Mouse (Mus musculus): ENCODE measurements around the gene Bend3.

Gene Bend3

GRCm38 (mm10) chr10:43478751-43479435 lies at the start of gene Bend3:
TSS of gene Bend3 (plus strand) at chr10:43478831.
- in situ Hi-C loops (cut with MboI, MseI), result no loop called here

DNA sequence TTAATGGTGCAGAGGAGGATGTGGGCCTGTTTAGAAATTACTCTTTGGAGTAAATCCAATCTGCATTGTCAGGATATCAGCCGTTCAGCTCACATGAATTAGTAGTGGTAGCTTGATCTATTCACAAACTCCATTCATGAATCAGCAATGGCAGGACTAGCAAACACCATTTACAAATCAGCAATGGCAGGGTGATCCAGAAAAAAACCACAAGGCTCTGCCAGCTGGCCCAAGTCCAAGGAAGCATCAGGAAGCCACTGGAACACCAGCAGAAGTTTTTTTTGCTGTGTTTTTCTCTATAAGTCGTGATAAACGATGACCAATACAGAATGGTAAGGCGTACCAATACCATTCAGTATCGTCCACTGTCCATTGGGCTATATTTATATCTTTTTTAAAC lies 48.0 kb upstream of the Bend3 start:
- in situ Hi-C loops (cut with MboI, MseI), result no loop called here

- in situ Hi-C loops (cut with MboI, MseI), result no loop called here
Observed at GRCm38 (mm10) chr10:43434326-43434725, 44.3 kb upstream of the Bend3 start.

- in situ Hi-C loops (cut with MboI, MseI), result no loop called here
Observed at GRCm38 (mm10) chr10:43435757-43436156, 42.9 kb upstream of the Bend3 start.

DNA sequence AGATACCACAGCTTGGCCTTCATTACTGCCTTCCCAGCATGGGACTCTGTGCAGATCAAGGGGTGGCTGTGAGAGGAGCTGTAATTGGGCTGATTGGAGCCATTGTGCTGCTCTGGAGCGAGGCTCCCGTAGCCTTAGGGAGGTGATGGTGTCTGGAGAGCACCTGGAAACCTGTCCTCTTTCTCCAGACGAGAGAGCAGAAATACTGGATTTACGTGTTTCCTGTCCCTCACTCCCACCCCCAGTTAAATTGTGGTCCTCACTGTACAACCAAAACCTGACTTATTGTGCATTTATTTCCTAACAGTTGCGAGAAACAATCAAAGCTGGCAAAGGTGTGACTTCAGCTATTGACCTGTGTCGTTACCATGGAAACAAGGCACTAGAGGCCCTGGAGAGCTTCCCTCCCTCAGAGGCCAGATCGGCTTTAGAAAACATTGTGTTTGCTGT lies 39.1 kb upstream of the Bend3 start:
- in situ Hi-C loops (cut with MboI, MseI), result no loop called here

DNA sequence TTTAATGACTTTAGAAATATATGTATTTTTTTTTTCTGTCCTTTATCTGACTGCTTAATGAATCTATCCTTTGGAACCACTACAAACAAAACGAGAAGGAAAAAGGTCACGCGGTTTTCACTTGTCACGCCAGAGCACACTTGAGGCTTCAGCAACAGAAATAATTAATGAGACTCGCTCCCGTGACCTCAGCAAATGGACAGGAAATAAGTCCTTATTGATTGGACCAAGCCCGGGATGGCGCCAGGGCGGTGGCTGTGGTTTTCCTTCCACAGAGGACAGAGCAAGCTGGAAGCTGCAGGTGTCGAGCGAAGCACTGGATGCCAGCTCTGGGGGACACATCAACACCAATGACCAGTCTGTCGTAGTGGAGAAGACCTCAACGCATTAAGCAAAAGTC lies 38.6 kb upstream of the Bend3 start:
- in situ Hi-C loops (cut with MboI, MseI), result no loop called here

DNA sequence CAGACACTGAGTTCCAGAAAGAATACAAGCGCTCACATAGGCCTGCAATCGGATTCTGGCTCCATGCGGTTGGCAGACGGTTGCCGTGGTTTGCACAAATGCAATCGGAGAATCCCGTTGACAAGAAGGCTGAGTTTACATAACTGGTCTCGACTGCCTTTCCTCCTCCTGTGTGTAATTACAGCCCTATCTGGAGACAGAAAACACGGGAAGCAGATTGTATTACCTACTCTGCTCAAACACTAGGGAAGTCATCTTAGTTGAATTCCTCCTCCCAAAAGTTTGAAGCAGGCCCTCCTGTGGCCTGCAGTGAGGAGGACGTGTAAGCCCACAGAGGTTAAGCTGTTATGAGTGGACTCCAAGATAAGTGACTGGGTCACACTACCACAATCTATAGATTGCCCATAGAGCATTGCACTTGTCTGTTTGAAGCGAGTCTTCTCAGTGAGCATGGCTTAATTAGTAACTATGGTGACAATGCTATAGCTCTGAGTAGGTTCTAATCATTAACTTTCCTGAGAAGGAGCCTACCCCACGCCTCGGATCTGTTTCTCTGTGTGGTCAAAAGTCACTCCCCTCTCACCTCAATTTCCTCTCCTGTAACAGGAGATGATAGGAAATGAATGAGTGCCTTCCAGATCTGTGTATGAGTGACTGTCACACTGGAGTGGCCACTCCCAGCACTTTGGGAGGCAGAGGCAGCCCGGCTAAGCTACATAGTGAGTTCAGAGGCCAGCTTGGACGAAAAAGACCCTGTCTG lies 37.5 kb upstream of the Bend3 start:
- in situ Hi-C loops (cut with MboI, MseI), result no loop called here

DNA sequence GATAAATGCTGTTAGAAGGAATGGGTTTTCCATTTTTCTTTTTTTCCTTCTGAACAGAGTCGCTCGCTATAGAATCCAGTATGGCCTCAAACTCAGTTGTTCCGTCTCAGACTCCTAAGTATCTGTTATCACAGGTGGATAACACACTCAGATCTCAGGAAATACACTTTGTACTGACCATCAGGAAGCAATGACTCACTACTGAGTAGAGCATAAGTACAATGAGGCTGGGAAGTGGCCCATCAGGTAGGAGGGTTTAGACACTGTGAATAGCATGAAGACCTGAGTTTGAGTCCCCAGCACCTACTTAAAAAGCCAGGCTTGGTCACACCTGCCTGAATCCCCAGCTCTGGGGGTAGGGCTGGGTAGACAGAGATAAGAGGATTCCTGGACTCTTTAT lies 30.0 kb upstream of the Bend3 start:
- in situ Hi-C loops (cut with MboI, MseI), result no loop called here

- in situ Hi-C loops (cut with MboI, MseI), result no loop called here
Observed at GRCm38 (mm10) chr10:43451848-43452662, 26.6 kb upstream of the Bend3 start.

DNA sequence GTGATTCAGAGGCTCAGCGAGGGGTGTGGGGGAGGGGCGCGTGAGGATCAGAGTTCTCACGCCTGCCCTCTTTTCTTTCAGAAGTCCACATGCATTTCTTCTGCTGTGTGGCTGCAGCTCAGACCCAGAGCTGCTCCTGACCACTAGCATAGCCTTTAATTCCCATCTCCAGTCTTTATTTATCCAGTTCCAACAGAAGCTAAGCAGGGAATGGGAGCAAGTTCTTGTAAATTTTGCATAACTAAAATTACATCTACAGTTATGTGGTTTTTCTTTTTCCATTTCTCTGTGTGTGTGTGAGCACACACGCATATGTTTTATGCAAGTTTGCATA lies 26.0 kb upstream of the Bend3 start:
- in situ Hi-C loops (cut with MboI, MseI), result no loop called here

DNA sequence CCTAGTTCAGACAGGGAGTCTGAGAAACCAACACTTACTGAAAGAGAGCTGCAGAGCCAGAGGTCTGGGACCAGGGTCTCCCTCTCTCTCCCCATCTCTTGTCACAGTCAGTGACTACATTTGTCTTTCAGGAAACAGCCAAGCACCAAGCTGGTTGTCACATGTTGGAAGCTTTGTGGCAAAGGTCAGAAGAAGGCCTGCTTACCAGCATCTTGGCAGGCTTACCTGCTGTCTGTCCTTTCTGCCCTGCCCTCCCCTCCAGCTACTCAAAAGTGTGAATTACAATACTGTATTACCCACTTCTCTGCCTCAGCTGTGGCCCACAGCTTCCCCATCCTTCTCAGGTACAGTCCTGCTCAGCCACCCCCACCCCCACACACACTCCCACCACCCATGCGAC lies 24.4 kb upstream of the Bend3 start:
- in situ Hi-C loops (cut with MboI, MseI), result no loop called here

DNA sequence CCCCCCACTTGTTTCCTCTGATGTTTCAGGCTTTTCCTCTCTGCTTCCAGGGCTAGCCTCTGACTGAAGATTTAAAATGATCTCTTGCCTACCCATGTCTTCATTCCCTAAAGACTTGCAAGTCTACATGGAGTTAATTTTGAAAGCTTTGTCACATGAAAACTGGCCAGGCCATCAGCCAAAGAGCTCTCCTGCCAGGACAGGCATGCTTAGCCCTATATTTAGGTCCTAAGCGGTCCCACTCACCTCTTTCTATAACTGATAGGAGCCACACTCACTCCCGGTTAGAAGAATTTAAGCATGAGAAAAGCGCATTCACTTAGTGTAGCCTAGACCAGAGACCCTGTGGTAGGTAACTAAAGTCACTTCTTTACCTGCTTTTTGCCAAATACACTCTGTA lies 24.0 kb upstream of the Bend3 start:
- in situ Hi-C loops (cut with MboI, MseI), result no loop called here

DNA sequence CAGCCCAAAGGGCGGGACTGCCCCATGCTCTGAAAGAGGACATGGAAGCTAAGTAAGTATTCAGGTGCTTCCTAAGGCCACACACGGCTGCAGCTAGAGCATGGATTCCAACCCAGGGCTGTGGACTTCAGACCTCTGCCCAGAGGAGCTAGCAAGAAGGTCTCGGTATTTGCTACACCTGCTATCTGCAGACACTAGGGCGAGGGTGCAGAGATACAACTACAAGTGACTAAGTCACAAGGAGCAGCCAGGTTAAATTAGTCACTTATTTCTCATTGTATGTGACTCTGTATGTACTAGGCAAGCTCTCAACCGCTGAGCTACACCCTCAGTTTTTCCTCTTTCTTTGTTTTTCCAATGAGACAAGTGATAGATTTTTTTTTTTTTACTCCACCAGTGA lies 15.8 kb upstream of the Bend3 start:
- in situ Hi-C loops (cut with MboI, MseI), result no loop called here

DNA sequence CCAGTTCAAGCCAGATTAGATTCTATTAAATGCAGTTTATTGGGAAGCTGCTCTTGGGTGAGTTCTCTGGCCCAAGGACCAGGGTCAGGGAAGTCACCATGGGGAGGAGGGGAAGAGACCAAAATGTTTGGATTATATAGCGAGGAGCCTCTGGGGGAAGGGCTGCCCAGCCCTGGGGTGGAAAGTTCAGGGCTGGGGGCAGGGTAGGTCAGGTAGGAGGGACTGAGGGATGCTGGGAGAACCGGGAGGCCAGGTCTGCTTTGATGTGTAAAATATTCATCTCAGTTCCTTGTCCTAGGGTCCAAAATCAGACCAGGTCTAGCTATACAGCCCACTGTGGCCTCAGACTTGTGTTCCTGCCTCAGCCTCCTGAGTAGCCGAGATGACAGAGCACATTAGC lies 15.4 kb upstream of the Bend3 start:
- in situ Hi-C loops (cut with MboI, MseI), result no loop called here

DNA sequence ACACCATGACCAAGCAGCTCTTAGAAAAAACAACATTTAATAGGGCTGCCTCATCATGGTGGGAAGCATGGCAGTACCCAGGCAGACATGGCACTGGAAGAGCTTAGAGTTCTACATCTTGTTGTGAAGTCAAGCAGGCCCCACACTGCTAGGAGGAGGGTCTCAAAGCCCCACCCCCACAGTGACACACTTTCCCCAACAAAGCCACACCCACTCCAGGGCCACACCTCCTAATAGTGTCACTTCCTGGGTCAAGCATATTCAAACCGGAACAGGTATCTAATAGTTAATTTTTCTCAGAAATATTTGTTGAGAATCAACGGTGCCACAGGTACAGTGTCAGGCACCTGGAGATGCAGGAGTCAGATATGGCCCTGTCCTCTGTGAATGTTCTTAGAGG lies 12.4 kb upstream of the Bend3 start:
- in situ Hi-C loops (cut with MboI, MseI), result no loop called here

GRCm38 (mm10) chr10:43467659-43468058 lies 11.0 kb upstream of the Bend3 start:
- in situ Hi-C loops (cut with MboI, MseI), result no loop called here

GRCm38 (mm10) chr10:43468293-43468692 lies 10.3 kb upstream of the Bend3 start:
- in situ Hi-C loops (cut with MboI, MseI), result no loop called here

DNA sequence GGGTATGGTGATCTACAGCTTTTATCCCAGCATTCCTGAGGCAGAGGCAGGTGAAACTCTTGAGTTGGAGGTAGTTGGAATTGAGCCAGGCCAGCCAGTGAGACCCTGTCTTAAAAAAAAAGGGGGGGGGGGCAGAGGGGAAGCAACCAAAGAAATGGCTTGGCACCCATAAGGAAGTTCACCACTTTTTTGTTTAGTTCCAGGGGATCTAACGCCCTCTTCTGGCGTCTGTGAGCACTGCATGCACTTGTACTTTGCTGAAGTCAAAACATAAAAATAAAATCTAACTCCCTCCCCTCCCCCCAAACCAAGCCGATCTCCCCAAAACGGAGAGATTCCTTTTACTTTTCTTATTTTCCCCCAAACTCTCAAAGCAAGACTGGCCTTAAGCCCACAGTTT lies 3.3 kb upstream of the Bend3 start:
- in situ Hi-C loops (cut with MboI, MseI), result no loop called here

GRCm38 (mm10) chr10:43477459-43477858 lies 1.2 kb upstream of the Bend3 start:
- in situ Hi-C loops (cut with MboI, MseI), result no loop called here

DNA sequence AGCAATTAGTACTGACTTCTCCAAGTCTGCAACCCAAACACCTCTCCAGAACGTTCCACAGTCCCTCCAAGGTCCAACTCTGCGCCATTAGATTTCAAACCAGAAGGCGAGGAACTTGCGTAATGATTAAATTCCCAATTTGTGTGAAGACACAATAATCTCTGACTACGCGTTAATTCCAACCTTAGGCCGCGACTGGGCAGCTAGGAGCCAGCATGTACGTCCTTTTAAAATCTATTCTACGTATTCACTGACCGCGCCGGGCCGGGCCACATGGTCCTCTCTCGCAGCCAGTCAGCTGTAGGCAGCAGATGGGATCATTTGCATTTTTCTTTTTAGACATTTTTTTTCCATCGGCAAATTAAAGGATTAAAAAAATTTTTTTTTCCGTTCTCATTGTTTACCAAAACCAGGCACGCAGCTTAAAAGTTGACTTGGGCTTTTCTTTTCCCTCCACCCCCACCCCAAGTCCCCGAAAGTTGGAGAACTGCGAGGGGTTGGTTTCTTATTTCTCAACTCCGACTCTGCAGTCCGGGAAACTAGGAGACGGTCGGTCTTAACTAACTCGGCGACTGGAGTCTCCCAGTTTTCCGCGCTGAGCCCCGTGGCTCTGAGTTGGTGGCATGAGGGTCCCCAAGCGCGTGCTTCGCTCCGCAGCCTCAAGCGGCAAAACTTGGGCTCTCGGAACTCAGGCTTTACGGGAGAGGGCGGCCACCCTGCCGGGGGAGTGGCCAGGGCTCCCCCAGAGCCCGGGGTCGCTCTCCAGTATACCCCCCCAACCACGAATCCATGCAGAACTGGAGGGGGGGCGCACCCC lies 558 bp upstream of the Bend3 start:
- in situ Hi-C loops (cut with MboI, MseI), result no loop called here

DNA sequence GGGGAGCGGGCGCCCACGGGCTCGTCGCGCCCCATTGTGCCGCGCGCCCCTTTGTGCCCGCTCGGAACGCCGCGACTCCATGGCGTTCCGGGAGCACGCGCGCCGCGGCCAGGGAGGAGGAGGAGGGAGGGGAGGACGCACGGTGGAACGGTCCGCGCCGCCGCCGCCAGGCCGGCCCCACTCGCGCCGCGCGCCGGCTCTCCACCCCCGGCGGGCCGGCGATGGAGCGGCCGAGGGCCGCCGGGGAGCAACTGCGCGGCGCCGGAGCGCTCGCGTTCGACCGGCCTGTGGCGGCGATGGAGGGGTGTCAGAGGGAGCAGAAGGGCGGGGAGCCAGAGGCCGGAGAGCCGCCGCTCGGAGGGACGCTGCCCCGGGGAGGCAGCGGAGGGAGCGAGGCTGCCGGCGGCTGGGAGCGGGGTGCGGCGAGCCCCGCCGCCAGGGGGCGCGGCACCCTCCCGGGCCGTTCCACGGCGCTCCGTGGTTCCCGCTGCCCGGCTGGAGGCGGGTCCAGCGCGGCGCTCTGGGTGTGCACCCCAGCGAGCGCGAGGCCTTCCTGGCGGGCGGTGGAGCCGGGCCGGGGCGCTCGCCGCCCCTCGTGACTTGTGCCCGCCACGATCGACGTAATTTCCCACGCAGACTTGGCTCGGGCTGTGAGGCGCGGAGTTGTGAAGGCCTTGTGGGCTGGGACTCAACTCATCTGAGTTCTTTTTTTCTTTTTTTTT lies 966 bp downstream of the Bend3 start:
- in situ Hi-C loops (cut with MboI, MseI), result no loop called here
